In the genomic region with DNA sequence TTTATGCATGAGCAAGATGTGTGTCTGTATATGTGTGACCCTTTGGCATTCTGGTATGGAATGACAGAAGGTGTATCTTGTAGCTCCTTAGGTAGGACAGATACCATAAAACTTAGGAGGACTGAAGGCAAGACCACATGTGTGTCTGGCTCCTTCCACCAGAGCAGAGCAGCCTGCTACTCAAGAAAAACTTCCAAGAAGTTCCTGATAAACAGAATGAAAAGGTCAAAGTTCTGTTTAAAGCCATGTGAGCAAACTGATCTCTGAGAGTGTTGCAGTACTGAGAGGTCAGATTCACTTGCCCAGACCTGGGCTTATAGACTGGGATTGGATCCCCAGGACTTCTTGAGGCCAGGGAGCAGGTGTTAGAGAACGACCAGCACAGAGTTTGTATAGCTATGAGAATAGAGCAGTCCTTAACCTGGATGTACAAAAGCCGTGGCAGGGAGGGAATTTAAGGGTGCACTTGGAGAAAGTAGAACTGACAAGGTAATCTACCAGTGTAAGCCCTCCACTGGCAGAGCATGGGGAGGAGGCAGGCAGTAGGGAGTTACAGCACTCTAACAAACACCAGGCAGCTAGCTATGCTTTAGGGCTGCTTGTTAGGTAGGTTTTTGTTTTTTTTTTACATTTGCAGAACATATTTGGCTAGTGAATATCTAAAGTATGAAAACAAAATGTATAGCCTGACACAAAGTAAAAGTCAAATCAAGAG, we compare ENCODE assay signal across 16 mouse cellular contexts.
"Had no signal": no experiment of that assay in that cellular context is flagged by ENCODE, and none has a peak within 500 bp of the region (broad histone marks: within the 10 kb centered on the region; RNA-seq: fewer than 3 reads in every experiment).

No protein-coding gene starts in this region.

- DNase-seq: kidney, adult 8-10 months; layer of hippocampus, postnatal 36 days; liver; liver, embryonic 13.5 days; lung, adult 2 months; right cerebral cortex, adult 18-20 months; right cerebral cortex, postnatal 14 days; thymus, postnatal 36 days had no signal

- H3K27ac ChIP-seq: kidney, postnatal 0 days; left cerebral cortex, adult 2 months; limb, embryonic 10.5 days; limb, embryonic 13.5 days; liver, embryonic 13.5 days; midbrain, embryonic 12.5 days; midbrain, embryonic 15.5 days; neural tube, embryonic 12.5 days; neural tube, embryonic 15.5 days had no signal

- H3K9ac ChIP-seq: limb, embryonic 13.5 days; liver, embryonic 13.5 days; midbrain, embryonic 12.5 days; midbrain, embryonic 15.5 days; neural tube, embryonic 12.5 days; neural tube, embryonic 15.5 days had no signal

- H3K4me2 ChIP-seq: limb, embryonic 13.5 days; liver, embryonic 13.5 days; midbrain, embryonic 12.5 days; midbrain, embryonic 15.5 days; neural tube, embryonic 12.5 days; neural tube, embryonic 15.5 days had no signal

- H3K4me1 ChIP-seq: liver, embryonic 13.5 days; midbrain, embryonic 12.5 days; neural tube, embryonic 12.5 days; neural tube, embryonic 15.5 days had no signal

- H3K27me3 ChIP-seq: limb, embryonic 13.5 days; midbrain, embryonic 12.5 days; midbrain, embryonic 15.5 days; neural tube, embryonic 12.5 days; neural tube, embryonic 15.5 days had no signal

- ATAC-seq: midbrain, embryonic 15.5 days had no signal

- H3K4me3 ChIP-seq: left cerebral cortex, adult 2 months; limb, embryonic 10.5 days; limb, embryonic 13.5 days; liver, embryonic 13.5 days; midbrain, embryonic 12.5 days; midbrain, embryonic 15.5 days; neural tube, embryonic 12.5 days; neural tube, embryonic 15.5 days had no signal

- H3K9me3 ChIP-seq: limb, embryonic 10.5 days; limb, embryonic 13.5 days; liver, embryonic 13.5 days; midbrain, embryonic 12.5 days; midbrain, embryonic 15.5 days; neural tube, embryonic 12.5 days; neural tube, embryonic 15.5 days had no signal

- H3K36me3 ChIP-seq: limb, embryonic 10.5 days; limb, embryonic 13.5 days; liver, embryonic 13.5 days; midbrain, embryonic 12.5 days; midbrain, embryonic 15.5 days; neural tube, embryonic 12.5 days; neural tube, embryonic 15.5 days had no signal
